Mouse (Mus musculus): Measurements from ENCODE around the gene Prdm5. TPM values are rescaled to one million over a fixed set of nuclear protein-coding genes. Genes with fewer than 3 reads are reported as not detected.

Prdm5 gene
- polyA plus RNA-seq, 1 experiment = 2.3 TPM

DNA sequence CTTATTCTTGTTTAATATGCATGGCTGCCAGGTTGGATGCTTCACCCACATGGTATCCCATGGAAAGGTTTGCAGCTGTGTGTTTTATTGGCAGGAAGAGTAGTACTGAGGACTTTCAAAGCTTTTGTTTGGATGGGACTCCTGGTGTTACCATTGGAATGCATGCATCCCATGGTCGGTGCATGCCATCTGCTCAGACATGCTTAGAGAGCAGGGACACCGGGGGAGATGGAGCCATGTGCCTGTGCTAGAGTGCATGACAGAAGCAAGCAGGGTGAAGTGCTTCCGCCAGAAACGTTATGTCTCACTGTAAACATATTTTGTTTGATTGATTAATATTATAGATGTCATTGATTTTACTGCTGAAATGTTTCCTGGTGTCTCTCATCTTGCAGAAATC is 70.3 kb downstream of the Prdm5 start:
- Histone ChIP-seq H3K27ac (ENCODE audit: control insufficient read depth, insufficient read depth, low read depth, low read length, poor library complexity) (no peak overlapping the region), H3K4me3 (replicated peaks; ENCODE audit: control insufficient read depth, low read depth, low read length) (no peak overlapping the region), H3K4me1 (ENCODE audit: control insufficient read depth, insufficient read depth, low read length) (no peaks in the 10 kb centered on the region)
- WGBS = 80% methylated on average over 4 of the region's 4 CpGs
- TF ChIP-seq CTCF (IDR thresholded peaks at IDR 0.05; ENCODE audit: control insufficient read depth, insufficient read depth, low read length) = no peak
- TF ChIP-seq POLR2A (IDR thresholded peaks at IDR 0.05; ENCODE audit: borderline replicate concordance, control insufficient read depth, low read depth, low read length) = no peak

DNA sequence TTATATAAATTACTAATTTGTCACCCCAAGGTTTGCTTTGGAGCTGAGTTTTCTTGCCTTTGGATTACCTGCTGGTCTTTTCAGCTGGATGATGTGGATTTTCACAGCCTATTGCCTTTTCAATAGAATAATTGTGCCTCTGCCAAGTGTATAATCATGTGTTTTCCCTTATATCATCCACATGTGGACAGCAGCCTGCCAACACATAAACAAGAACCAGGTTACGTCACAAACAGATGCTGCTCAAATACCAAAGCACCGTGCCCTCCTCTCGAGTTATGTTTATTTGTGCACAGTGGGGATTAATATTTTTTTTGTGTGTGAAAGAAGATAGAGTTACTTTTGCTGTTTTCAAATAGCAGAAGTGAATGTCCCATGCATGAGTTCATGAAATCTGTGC is 70.9 kb downstream of the Prdm5 start:
- H3K4me3 ChIP-seq (replicated peaks; ENCODE audit: control insufficient read depth, low read depth, low read length) = no peak overlapping the region
- TF ChIP-seq POLR2A (IDR thresholded peaks at IDR 0.05; ENCODE audit: borderline replicate concordance, control insufficient read depth, low read depth, low read length) (no peak), CTCF (IDR thresholded peaks at IDR 0.05; ENCODE audit: control insufficient read depth, insufficient read depth, low read length) (no peak)
- WGBS = 80% methylated on average over 3 of the region's 3 CpGs
- no peaks in the 10 kb centered on the region for H3K4me1 ChIP-seq (ENCODE audit: control insufficient read depth, insufficient read depth, low read length)
- no peak overlapping the region for H3K27ac ChIP-seq (ENCODE audit: control insufficient read depth, insufficient read depth, low read depth, low read length, poor library complexity)

DNA sequence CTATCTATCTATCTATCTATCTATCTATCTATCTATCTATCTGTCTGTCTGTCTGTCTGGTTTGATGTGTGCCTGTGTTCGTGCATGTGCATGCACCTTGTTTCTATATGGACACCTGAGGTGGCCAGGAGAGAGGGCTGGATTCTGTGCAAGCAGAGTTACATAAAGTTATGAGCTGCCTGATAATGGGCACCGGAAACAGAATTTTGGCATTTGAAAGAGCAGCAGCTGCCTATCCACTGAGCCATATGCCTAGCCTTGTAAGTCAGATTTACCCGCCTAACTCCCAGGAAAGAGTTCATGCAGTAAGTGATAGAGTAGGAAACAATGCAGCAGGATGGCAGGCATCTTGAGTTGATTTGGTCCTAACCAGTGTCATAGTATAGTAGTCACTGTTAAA is 71.4 kb downstream of the Prdm5 start:
- 85% methylated on average over 3 of the region's 3 CpGs for WGBS
- H3K4me3 ChIP-seq (replicated peaks; ENCODE audit: control insufficient read depth, low read depth, low read length) = no peak overlapping the region
- TF ChIP-seq POLR2A (IDR thresholded peaks at IDR 0.05; ENCODE audit: borderline replicate concordance, control insufficient read depth, low read depth, low read length) (no peak), CTCF (IDR thresholded peaks at IDR 0.05; ENCODE audit: control insufficient read depth, insufficient read depth, low read length) (no peak)
- no peaks in the 10 kb centered on the region for H3K4me1 ChIP-seq (ENCODE audit: control insufficient read depth, insufficient read depth, low read length)
- H3K27ac ChIP-seq (ENCODE audit: control insufficient read depth, insufficient read depth, low read depth, low read length, poor library complexity) = no peak overlapping the region

DNA sequence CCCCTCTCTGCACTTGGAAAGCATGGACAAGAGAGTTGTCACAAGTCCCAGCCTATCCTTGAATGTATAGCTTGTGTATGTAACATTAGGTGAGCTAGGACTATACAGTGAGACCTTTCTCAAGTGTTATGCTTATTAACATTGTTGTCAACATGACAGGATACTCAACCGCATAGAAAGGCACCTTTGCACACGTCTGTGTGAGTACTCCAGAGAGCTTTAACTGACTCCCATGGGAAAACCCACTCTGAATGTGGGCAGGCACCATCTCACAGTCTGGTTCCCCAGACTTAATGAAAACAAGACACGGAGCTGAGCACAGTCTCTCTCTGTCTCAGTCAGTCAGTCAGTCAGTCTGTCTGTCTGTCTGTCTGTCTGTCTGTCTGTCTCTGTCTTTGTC is 75.2 kb downstream of the Prdm5 start:
- no peak for TF ChIP-seq POLR2A (IDR thresholded peaks at IDR 0.05; ENCODE audit: borderline replicate concordance, control insufficient read depth, low read depth, low read length)
- no peak for TF ChIP-seq CTCF (IDR thresholded peaks at IDR 0.05; ENCODE audit: control insufficient read depth, insufficient read depth, low read length)
- Histone ChIP-seq H3K27ac (ENCODE audit: control insufficient read depth, insufficient read depth, low read depth, low read length, poor library complexity) (no peak overlapping the region), H3K4me3 (replicated peaks; ENCODE audit: control insufficient read depth, low read depth, low read length) (no peak overlapping the region), H3K4me1 (ENCODE audit: control insufficient read depth, insufficient read depth, low read length) (no peaks in the 10 kb centered on the region)
- WGBS = 61% methylated on average over 3 of the region's 3 CpGs

DNA sequence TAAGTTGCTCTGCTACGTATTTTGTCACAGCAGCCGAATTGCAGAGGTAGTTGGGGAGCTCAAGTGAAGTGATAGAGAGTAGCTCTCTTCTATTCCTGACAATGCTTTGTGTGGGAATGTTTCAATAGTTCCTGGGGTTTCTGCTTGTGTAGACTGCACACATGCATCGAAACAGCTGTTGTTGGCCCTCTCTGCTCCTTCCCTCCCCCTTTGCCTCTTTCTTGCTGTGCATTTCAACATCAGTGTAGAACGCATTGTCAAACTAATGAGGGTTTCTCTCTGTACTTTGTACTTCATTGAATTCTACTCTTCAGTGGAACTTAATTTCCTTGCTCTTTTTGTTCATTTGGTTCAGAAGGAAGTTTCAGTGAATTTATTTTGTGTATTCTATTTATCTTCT is 75.8 kb downstream of the Prdm5 start:
- Histone ChIP-seq H3K4me1 (ENCODE audit: control insufficient read depth, insufficient read depth, low read length) (no peaks in the 10 kb centered on the region), H3K4me3 (replicated peaks; ENCODE audit: control insufficient read depth, low read depth, low read length) (no peak overlapping the region), H3K27ac (ENCODE audit: control insufficient read depth, insufficient read depth, low read depth, low read length, poor library complexity) (no peak overlapping the region)
- 91% methylated on average over 4 of the region's 4 CpGs for WGBS
- TF ChIP-seq CTCF (IDR thresholded peaks at IDR 0.05; ENCODE audit: control insufficient read depth, insufficient read depth, low read length) (no peak), POLR2A (IDR thresholded peaks at IDR 0.05; ENCODE audit: borderline replicate concordance, control insufficient read depth, low read depth, low read length) (no peak)

DNA sequence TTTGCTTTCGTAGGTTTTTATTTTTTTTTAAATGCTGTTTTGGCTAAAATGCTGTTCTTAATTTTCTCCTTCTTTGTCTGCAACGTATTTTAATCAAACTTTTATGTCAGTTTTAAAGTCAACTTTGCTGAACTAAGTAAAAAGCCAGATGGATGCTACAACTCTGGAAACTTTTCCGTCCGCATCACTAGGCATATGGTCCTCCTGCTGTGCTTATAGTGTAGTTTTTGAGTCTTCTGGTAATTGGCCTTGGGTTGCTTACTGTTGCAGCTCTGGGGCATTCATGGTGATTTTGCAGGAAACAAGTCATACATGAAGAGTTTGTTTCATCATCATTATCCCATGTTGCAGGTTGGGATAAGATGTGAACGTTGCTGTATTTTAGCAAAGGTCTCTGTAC is 81.8 kb downstream of the Prdm5 start:
- Histone ChIP-seq H3K4me3 (replicated peaks; ENCODE audit: control insufficient read depth, low read depth, low read length) (no peak overlapping the region), H3K27ac (ENCODE audit: control insufficient read depth, insufficient read depth, low read depth, low read length, poor library complexity) (no peak overlapping the region), H3K4me1 (ENCODE audit: control insufficient read depth, insufficient read depth, low read length) (no peaks in the 10 kb centered on the region)
- 87% methylated on average over 5 of the region's 5 CpGs for WGBS
- no peak for TF ChIP-seq POLR2A (IDR thresholded peaks at IDR 0.05; ENCODE audit: borderline replicate concordance, control insufficient read depth, low read depth, low read length)
- no peak for TF ChIP-seq CTCF (IDR thresholded peaks at IDR 0.05; ENCODE audit: control insufficient read depth, insufficient read depth, low read length)

DNA sequence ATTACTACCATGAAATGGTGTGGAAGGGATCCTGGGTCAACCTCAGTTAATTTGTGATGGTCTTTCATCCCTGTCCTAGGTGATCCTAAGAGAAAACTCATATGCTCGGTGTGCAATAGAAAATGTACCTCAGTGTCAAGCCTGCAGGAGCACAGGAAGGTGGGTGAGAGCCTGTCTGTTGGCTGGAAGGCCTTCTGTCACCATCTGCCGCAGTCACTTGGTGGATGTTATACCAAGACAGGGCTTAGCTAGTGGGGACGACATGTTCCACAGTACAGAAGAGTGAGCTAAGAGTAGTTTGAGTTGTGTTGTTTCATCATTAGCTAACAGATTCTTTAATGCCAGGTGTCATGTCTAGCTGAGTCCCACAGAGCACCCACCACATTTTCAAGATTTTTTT is 84.0 kb downstream of the Prdm5 start:
- no peak overlapping the region for H3K4me3 ChIP-seq (replicated peaks; ENCODE audit: control insufficient read depth, low read depth, low read length)
- 81% methylated on average over 3 of the region's 3 CpGs for WGBS
- no peaks in the 10 kb centered on the region for H3K4me1 ChIP-seq (ENCODE audit: control insufficient read depth, insufficient read depth, low read length)
- no peak overlapping the region for H3K27ac ChIP-seq (ENCODE audit: control insufficient read depth, insufficient read depth, low read depth, low read length, poor library complexity)
- TF ChIP-seq CTCF (IDR thresholded peaks at IDR 0.05; ENCODE audit: control insufficient read depth, insufficient read depth, low read length) (no peak), POLR2A (IDR thresholded peaks at IDR 0.05; ENCODE audit: borderline replicate concordance, control insufficient read depth, low read depth, low read length) (no peak)

DNA sequence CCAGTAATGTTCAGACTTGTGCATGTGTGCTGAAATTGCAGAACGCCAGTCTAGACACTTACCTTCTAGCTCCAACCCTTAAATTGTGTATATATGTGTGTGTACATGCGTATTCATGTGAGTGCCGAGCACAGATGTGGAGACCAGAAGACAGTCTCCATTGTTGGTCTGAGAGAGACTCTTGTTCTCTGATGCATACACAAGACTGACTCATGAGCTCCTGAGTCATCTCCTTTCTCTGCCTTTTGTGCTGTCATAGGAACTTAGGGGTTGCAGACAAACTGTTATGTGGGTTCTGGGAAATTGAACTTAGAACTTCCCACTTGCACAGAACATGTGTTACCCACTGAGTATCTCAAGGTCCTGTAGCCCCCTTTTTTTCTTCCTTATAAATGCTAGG is 85.4 kb downstream of the Prdm5 start:
- Histone ChIP-seq H3K4me3 (replicated peaks; ENCODE audit: control insufficient read depth, low read depth, low read length) (no peak overlapping the region), H3K4me1 (ENCODE audit: control insufficient read depth, insufficient read depth, low read length) (no peaks in the 10 kb centered on the region), H3K27ac (ENCODE audit: control insufficient read depth, insufficient read depth, low read depth, low read length, poor library complexity) (no peak overlapping the region)
- 87% methylated on average over 3 of the region's 3 CpGs for WGBS
- no peak for TF ChIP-seq POLR2A (IDR thresholded peaks at IDR 0.05; ENCODE audit: borderline replicate concordance, control insufficient read depth, low read depth, low read length)
- no peak for TF ChIP-seq CTCF (IDR thresholded peaks at IDR 0.05; ENCODE audit: control insufficient read depth, insufficient read depth, low read length)

DNA sequence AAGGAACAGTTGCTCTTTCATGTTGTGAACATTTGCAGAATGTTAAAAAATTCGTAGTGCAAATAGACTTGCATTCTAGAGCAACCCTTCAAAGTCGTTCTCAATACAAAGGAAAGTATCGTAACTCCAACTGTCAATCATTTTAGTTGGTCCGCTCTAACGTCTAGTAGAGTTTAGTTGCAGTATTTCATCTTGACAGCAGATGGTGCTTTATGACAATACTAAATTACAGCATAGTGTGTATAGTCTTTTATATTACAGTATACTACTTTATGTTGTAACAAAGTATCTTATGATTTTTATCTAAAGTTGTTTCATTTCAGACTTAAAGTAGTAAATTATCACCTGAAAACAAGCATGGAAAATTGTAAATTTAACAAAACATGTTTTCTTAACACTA is 86.1 kb downstream of the Prdm5 start:
- no peak overlapping the region for H3K4me3 ChIP-seq (replicated peaks; ENCODE audit: control insufficient read depth, low read depth, low read length)
- 76% methylated on average over 5 of the region's 5 CpGs for WGBS
- no peaks in the 10 kb centered on the region for H3K4me1 ChIP-seq (ENCODE audit: control insufficient read depth, insufficient read depth, low read length)
- H3K27ac ChIP-seq (ENCODE audit: control insufficient read depth, insufficient read depth, low read depth, low read length, poor library complexity) = no peak overlapping the region
- TF ChIP-seq CTCF (IDR thresholded peaks at IDR 0.05; ENCODE audit: control insufficient read depth, insufficient read depth, low read length) (no peak), POLR2A (IDR thresholded peaks at IDR 0.05; ENCODE audit: borderline replicate concordance, control insufficient read depth, low read depth, low read length) (no peak)

Data from bone marrow, adult 2 months (tissue).